Mouse (Mus musculus) left cerebral cortex, adult 8-10 months (tissue): ENCODE measurements around the gene Tchh. TPM values are rescaled to one million over a fixed set of nuclear protein-coding genes. Genes with fewer than 3 reads are reported as not detected.

Experiments
- DNase-seq, 2 experiments: peaks; one replicate each; pipeline ENCODE4 v3.0.0; 2022; ENCODE audit warnings: low spot score in 2 of 2
- total RNA-seq, 4 experiments: library from RNA; stranded (reverse); gene quantifications; 2 replicates each; pipeline ENCODE4 v1.2.4; 2022

Tchh gene
- total RNA-seq = 1 to 10 TPM; 2.2 to 3.1 (median 2.5) TPM

- DNase-seq = no peak
These were observed at the start of gene Tchh for GRCm38 (mm10) chr3:93442030-93442429. Gene Tchh (plus strand): TSS chr3:93442330.

DNA sequence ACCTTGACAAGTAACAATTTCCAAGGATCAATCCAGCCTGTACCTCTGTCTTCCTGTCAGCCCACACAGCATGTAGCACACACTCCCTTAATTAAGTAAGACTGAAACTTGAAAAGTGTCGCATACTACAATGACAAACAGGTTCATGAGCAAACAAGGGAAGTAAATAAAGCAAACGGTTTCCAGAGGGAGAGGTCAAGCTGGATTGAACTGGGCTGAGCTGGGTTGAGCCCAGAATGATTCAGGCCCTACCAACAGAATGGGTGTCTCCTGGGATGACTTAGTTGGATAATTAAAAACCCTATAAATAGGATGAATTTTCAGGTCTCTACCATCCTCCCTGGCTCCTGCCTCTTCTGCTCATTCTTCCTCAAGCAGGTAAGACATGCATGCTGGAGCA is 48.8 kb upstream of the Tchh start, which contains the start of gene Rptn:
TSS of gene Rptn (plus strand) at position 334 of the 400 bp plus-strand sequence.
- DNase-seq = no peak

- no peak for DNase-seq
These were observed 38.2 kb upstream of the Tchh start for GRCm38 (mm10) chr3:93403936-93404335.

- DNase-seq = no peak
These were observed 35.1 kb upstream of the Tchh start for GRCm38 (mm10) chr3:93406992-93407391.

- DNase-seq = no peak
These were observed 30.2 kb upstream of the Tchh start for GRCm38 (mm10) chr3:93411905-93412304.

DNA sequence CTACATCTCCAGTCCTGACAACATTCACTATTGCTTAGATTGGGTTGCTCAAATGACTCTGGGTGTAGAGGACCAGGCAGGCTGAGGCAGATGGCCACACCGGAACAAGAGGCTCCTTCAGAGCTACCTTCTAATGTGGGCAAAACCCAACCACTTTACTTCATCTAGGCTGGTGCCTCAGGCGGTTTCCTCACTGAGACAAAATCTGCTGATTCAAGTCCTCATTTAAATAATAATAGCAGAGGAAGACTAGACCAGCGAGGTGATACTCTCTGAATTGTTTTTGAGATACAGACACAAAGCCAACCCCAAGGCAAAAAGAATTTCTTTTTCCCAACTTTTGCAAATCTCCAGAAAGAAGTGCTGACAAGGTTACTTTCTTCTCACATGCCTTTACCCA is 10.5 kb upstream of the Tchh start:
- no peak for DNase-seq

- DNase-seq = peak; percentile 6 to 25
These were observed 1.5 kb downstream of the Tchh start for GRCm38 (mm10) chr3:93443501-93444101.

- DNase-seq = peak; percentile 52 to 59
These were observed 2.4 kb downstream of the Tchh start for GRCm38 (mm10) chr3:93444343-93445164.

GRCm38 (mm10) chr3:93445165-93445705 is 3.1 kb downstream of the Tchh start:
- DNase-seq = peak; percentile 5 to 34

DNA sequence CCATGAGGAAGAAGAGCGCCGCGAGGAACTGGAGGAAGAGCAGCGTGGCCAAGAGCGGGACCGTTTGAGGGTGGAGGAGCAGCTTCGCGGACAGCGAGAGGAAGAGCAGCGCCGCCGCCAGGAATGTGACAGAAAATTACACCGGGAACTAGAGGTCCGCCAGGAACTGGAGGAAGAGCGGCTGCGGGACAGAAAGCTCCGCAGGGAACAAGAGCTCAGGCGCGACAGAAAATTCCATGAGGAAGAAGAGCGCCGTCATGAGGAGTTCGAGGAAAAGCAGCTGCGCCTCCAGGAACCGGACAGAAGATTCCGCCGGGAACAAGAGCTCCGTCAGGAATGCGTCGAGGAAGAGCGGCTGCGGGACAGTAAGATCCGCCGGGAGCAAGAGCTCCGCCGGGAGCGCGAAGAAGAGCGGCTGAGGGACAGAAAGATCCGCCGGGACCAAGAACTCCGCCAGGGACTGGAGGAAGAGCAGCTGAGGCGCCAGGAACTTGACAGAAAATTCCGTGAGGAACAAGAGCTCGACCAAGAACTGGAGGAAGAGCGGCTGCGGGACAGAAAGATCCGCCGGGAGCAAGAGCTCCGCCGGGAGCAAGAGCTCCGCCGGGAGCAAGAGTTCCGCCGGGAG is 4.1 kb downstream of the Tchh start:
- DNase-seq = peak in 1 of 2 experiments; percentile 4

DNA sequence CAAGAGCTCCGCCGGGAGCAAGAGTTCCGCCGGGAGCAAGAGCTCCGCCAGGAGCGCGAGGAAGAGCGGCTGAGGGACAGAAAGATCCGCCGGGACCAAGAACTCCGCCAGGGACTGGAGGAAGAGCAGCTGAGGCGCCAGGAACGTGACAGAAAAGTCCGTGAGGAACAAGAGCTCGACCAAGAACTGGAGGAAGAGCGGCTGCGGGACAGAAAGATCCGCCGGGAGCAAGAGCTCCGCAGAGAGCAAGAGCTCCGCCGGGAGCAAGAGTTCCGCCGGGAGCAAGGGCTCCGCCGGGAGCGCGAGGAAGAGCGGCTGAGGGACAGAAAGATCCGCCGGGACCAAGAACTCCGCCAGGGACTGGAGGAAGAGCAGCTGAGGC is 4.6 kb downstream of the Tchh start:
- peak in 1 of 2 experiments; percentile 5 for DNase-seq

DNA sequence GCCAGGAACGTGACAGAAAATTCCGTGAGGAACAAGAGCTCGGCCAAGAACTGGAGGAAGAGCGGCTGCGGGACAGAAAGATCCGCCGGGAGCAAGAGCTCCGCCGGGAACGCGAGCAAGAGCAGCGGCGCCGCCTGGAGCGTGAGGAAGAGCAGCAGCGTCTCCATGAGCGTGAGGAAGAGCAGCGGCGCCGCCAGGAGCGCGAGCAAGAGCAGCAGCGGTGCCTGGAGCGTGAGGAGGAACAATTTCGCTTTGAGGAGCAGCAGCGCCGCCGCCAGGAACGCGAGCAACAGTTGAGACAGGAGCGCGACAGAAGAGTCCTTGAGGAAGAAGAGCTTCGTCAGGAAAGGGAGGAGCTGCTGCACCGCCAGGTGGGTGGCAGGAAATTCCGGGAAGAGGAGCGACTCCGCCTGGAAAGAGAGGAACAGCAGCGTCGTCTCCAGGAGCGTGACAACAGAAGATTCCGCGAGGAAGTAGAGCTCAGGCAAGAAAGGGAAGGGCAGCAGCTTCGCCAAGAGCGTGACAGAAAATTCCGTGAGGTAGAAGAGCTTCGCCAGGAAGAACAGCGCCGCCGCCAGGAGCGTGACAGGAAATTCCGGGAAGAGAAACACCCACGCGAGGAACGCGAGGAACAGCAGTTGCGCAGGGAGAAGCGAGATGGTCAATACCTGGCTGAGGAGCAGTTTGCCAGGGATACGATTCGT is 5.2 kb downstream of the Tchh start:
- peak; percentile 50 to 66 for DNase-seq

GRCm38 (mm10) chr3:93466556-93466955 is 24.4 kb downstream of the Tchh start:
- no peak for DNase-seq

GRCm38 (mm10) chr3:93467130-93467529 is 25.0 kb downstream of the Tchh start:
- no peak for DNase-seq

- DNase-seq = no peak
These were observed 26.4 kb downstream of the Tchh start, which contains the start of gene Tchhl1 for GRCm38 (mm10) chr3:93468561-93468960. Gene Tchhl1 (plus strand): TSS chr3:93468754.

DNA sequence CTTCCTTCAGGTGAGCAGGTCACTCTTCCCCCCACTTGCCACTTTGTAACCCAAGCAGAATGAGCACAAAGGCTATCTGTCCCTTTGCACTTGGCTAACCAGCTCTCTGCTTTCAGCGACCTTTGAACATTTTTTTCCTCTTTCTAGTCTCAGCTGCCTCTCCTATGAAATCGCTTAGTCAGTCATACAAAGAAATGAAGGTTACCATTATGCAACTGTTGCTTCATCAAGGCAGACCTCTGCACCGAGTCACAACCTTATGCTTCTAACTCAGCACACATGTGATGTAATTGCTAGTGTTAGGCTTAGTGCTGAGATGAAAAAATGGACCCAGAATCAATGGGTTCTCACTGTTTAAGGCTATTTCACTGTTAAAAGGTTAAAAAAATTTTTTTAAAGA is 27.5 kb downstream of the Tchh start:
- no peak for DNase-seq

GRCm38 (mm10) chr3:93480053-93480452 is 37.9 kb downstream of the Tchh start:
- DNase-seq = no peak

- no peak for DNase-seq
These were observed 40.0 kb downstream of the Tchh start for GRCm38 (mm10) chr3:93481982-93482616.

DNA sequence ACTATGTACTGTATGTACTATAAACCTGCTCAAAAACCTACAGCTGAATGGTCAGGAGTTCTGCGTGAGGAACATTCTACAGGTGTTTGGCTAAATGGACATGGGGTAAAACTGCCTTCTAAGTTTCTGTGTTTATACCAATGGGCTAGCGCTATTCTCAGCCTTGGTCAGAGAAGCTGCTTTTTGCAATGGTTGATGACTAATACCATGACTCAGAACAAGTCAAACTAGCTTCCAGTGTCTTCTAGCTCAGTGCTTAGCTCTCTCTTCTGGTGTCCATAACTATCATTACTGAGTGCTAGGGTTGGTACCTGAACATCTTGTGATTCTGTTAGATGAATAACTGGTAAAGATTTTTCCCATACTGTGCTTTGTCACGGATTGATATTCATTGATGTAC is 43.5 kb downstream of the Tchh start:
- no peak for DNase-seq

DNA sequence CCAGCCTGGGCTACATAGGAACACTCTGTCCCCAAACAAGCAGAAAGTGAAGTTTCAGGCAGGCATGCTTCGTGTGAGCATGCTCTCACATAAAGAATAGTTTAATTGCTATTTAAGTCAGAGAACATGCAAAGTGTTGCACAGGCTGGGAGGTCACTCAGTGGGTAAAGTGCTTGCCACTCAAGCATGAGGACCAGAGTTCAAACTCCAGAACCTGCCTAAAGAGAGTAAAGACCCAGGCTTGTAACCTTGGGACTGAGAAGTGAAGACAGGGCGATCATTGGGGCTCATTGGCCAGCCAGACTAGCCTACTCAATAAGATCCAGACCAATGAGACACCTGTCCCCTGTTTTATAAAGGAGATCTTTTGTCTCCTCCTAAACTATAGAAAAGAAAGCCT is 46.4 kb downstream of the Tchh start:
- DNase-seq = no peak

- DNase-seq = no peak
These were observed 50.0 kb downstream of the Tchh start for GRCm38 (mm10) chr3:93492176-93492575.
